Mouse (Mus musculus): Measurements from ENCODE around the gene Il16. TPM values are rescaled to one million over a fixed set of nuclear protein-coding genes. Genes with fewer than 3 reads are reported as not detected.

Gene Il16
- polyA plus RNA-seq, 1 experiment from 2014 or later: 3.1 TPM

- no peak for ATAC-seq (replicated peaks; ENCODE audit: low FRiP score, low read depth)
- DNase-seq (ENCODE audit: low spot score): no peak
- 89% methylated on average over 13 of the region's 13 CpGs for WGBS
Measured at GRCm38 (mm10) chr7:83598997-83599912, 146.3 kb downstream of the Il16 start.

GRCm38 (mm10) chr7:83597063-83597462 lies 148.5 kb downstream of the Il16 start:
- H3K9me3 ChIP-seq (replicated peaks; ENCODE audit: low read length): no peaks in the 10 kb centered on the region
- 92% methylated on average over 3 of the region's 3 CpGs for WGBS
- no peak overlapping the region for H3K27ac ChIP-seq
- no peak overlapping the region for H3K4me3 ChIP-seq (replicated peaks; ENCODE audit: low read depth, low read length)
- ATAC-seq (replicated peaks; ENCODE audit: low FRiP score, low read depth) (no peak), DNase-seq (ENCODE audit: low spot score) (no peak)
- H3K4me1 ChIP-seq (replicated peaks; ENCODE audit: insufficient read depth, low read length): no peaks in the 10 kb centered on the region
- H3K4me2 ChIP-seq (ENCODE audit: low read length): no peak overlapping the region
- no peaks in the 10 kb centered on the region for H3K36me3 ChIP-seq (ENCODE audit: insufficient read depth, low read length)
- H3K9ac ChIP-seq (ENCODE audit: low read depth, low read length): no peak overlapping the region
- H3K27me3 ChIP-seq (ENCODE audit: insufficient read depth, low read length): no peaks in the 10 kb centered on the region
- no peak for TF ChIP-seq CTCF (IDR thresholded peaks at IDR 0.05; ENCODE audit: low read depth)

More at GRCm38 (mm10) chr7:83598997-83599912, 146.3 kb downstream of the Il16 start:
- Histone ChIP-seq H3K9ac (ENCODE audit: low read depth, low read length) (no peak overlapping the region), H3K4me2 (ENCODE audit: low read length) (no peak overlapping the region), H3K27me3 (ENCODE audit: insufficient read depth, low read length) (no peaks in the 10 kb centered on the region), H3K4me1 (replicated peaks; ENCODE audit: insufficient read depth, low read length) (no peaks in the 10 kb centered on the region), H3K9me3 (replicated peaks; ENCODE audit: low read length) (no peaks in the 10 kb centered on the region), H3K27ac (no peak overlapping the region), H3K36me3 (ENCODE audit: insufficient read depth, low read length) (no peaks in the 10 kb centered on the region), H3K4me3 (replicated peaks; ENCODE audit: low read depth, low read length) (no peak overlapping the region)
- no peak for TF ChIP-seq CTCF (IDR thresholded peaks at IDR 0.05; ENCODE audit: low read depth)

- Histone ChIP-seq H3K9ac (ENCODE audit: low read depth, low read length) (no peak overlapping the region), H3K9me3 (replicated peaks; ENCODE audit: low read length) (no peaks in the 10 kb centered on the region), H3K4me2 (ENCODE audit: low read length) (no peak overlapping the region), H3K27ac (no peak overlapping the region), H3K4me1 (replicated peaks; ENCODE audit: insufficient read depth, low read length) (no peaks in the 10 kb centered on the region), H3K4me3 (replicated peaks; ENCODE audit: low read depth, low read length) (no peak overlapping the region), H3K27me3 (ENCODE audit: insufficient read depth, low read length) (no peaks in the 10 kb centered on the region), H3K36me3 (ENCODE audit: insufficient read depth, low read length) (no peaks in the 10 kb centered on the region)
- no peak for TF ChIP-seq CTCF (IDR thresholded peaks at IDR 0.05; ENCODE audit: low read depth)
- ATAC-seq (replicated peaks; ENCODE audit: low FRiP score, low read depth) (no peak), DNase-seq (ENCODE audit: low spot score) (no peak)
- WGBS: 72% methylated on average over 3 of the region's 3 CpGs
Measured at GRCm38 (mm10) chr7:83594056-83594455, 151.5 kb downstream of the Il16 start.

Other genes starting within 250 kb of the Il16 start
- gene Tmc3, start 160.8 kb downstream of the Il16 start, polyA plus RNA-seq (2015; fragmentation: Nextera tagmentation; extraction: Ambion mirVana): 1.9 and 2.3 TPM in 2 replicates
- gene Stard5, start 113.8 kb downstream of the Il16 start, polyA plus RNA-seq (2015; fragmentation: Nextera tagmentation; extraction: Ambion mirVana): 45.9 and 51.2 TPM in 2 replicates
- 0.27 and 0.34 TPM in 2 replicates for gene Cfap161, start 49.2 kb upstream of the Il16 start, polyA plus RNA-seq (2015; fragmentation: Nextera tagmentation; extraction: Ambion mirVana)
- 10.0 and 12.8 TPM in 2 replicates for gene Tlnrd1, start 138.6 kb upstream of the Il16 start, polyA plus RNA-seq (2015; fragmentation: Nextera tagmentation; extraction: Ambion mirVana)
- gene Mesd, start 138.7 kb upstream of the Il16 start, polyA plus RNA-seq (2015; fragmentation: Nextera tagmentation; extraction: Ambion mirVana): 109 and 111 TPM in 2 replicates